Mouse (Mus musculus) hindbrain, postnatal 0 days (tissue): ENCODE measurements around the gene Olfr1493-ps1. TPM values are rescaled to one million over a fixed set of nuclear protein-coding genes. Genes with fewer than 3 reads are reported as not detected.

ENCODE experiments used
- ATAC-seq: fragments of 200-750 bp; cut with Nextera tagmentation; 2 replicates; pipeline ENCODE4 v1.8.0; 2017; ENCODE audit warnings: mild to moderate bottlenecking, moderate TSS enrichment, moderate library complexity
- DNase-seq: peaks from one replicate; pipeline ENCODE4 v3.0.0-alpha.2; 2015; ENCODE audit warnings: low spot score
- H3K27ac ChIP-seq: fragments of 300-500 bp; sonication (generic); 2 replicates; pipeline ENCODE4 v1.5.1; 2014; ENCODE audit warnings: mild to moderate bottlenecking
- H3K27me3 ChIP-seq: fragments of 300-500 bp; sonication (generic); 2 replicates; pipeline ENCODE4 v1.6.1; 2014; ENCODE audit warnings: low read length, mixed read lengths; ENCODE audit not compliant: insufficient read depth
- H3K36me3 ChIP-seq: fragments of 300-500 bp; sonication (generic); 2 replicates; pipeline ENCODE4 v1.6.1; 2014; ENCODE audit warnings: low read length, mixed read lengths; ENCODE audit not compliant: insufficient read depth
- H3K4me1 ChIP-seq: fragments of 300-500 bp; sonication (generic); 2 replicates; pipeline ENCODE4 v1.6.1; 2014; ENCODE audit warnings: antibody characterized with exemption, low read length, mixed read lengths; ENCODE audit not compliant: insufficient read depth
- H3K4me2 ChIP-seq: fragments of 300-500 bp; sonication (generic); 2 replicates; pipeline ENCODE4 v1.6.1; 2014; ENCODE audit warnings: low read depth, mild to moderate bottlenecking, low read length, moderate library complexity, mixed read lengths
- H3K4me3 ChIP-seq: fragments of 300-500 bp; sonication (generic); 2 replicates; pipeline ENCODE4 v1.5.1; 2014; ENCODE audit warnings: low read length
- H3K9ac ChIP-seq: fragments of 300-500 bp; sonication (generic); replicated peaks from 2 replicates; pipeline ENCODE4 v1.6.1; 2014; ENCODE audit warnings: mild to moderate bottlenecking, low read length, moderate library complexity, mixed read lengths
- H3K9me3 ChIP-seq: fragments of 300-500 bp; sonication (generic); 2 replicates; pipeline ENCODE4 v1.6.1; 2016; ENCODE audit warnings: low read length, mixed read lengths
- CTCF ChIP-seq: IDR thresholded peaks from 2 replicates; pipeline ENCODE4 v1.5.1; 2016; ENCODE audit warnings: antibody characterized with exemption, control low read depth, low read depth
- WGBS: fragments of 180-500 bp; shearing (Covaris S2); extraction: QIAGEN DNeasy Blood & Tissue Kit; methylation state at CpG from one replicate; pipeline ENCODE4 v1.1.7; 2014; 5-methylcytosine and 5-hydroxymethylcytosine counted together
- polyA plus RNA-seq: library from polyadenylated mRNA; unstranded; fragments of >200 nt; fragmentation: Nextera tagmentation; extraction: Ambion mirVana; gene quantifications from 2 replicates; pipeline ENCODE4 v1.2.1, GENCODE M21; 2015
- total RNA-seq: library from RNA; depleted of rRNA; stranded (reverse); fragments of >200 nt; gene quantifications from 2 replicates; pipeline ENCODE4 v1.2.3, GENCODE M21; 2014; rRNA removed

Olfr1493-ps1 gene
- not detected in 2 replicates for total RNA-seq
- not detected in 2 replicates for polyA plus RNA-seq

DNA sequence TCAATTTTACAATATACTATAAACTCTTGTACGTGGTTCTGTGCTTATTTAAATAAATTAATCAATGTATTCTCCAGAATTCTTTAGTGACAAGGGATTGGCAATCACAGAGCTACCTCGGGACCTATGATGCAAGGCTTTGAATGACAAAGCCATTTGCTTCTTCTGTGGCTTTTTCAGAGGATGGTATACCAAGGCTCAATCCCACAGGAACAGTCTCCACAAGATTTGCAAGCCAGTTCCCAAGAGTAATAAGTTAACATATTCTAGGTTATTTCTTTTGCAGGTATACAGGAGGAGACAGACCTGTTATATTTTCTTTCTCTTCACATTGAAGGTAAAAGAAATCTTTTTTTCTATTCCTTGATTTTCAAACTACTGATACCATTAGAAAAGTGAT, at the start of gene Olfr1493-ps1:
Olfr1493-ps1 (plus strand) TSS at position 301 of the 400 bp plus-strand sequence.
- WGBS = 60% methylated on average over 2 of the region's 2 CpGs

DNA sequence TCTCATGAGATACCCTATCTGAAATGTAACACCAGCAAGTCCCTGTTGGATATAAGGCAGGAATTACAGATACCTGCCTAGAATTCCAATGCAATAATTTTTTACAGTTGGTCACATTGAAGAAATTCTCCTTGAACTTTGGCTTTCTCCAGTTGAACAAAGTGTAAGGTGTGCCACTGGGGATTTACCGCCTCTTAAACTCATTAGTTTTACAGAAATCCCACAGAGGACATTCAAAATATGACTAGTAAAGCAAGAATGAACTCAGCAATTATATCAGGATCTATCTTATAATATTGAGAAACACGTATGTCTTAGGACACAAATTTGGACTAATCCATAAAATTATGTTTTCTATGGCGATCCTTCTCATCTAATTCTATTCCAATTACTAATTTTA, 26.1 kb upstream of the Olfr1493-ps1 start, which contains the start of gene Olfr1491:
Olfr1491 (plus strand) TSS at position 301 of the 400 bp plus-strand sequence.
- no peak within 1 kb of the TSS for H3K4me3 ChIP-seq
- no peaks in the 10 kb centered on the region for H3K4me1 ChIP-seq
- no peak for TF ChIP-seq CTCF
- 78% methylated on average over 3 of the region's 3 CpGs for WGBS
- no peak for ATAC-seq
- H3K9me3 ChIP-seq = no peaks in the 10 kb centered on the region
- H3K9ac ChIP-seq = no peak within 1 kb of the TSS
- no peaks in the 10 kb centered on the region for H3K27me3 ChIP-seq
- DNase-seq = no peak
- no peak within 1 kb of the TSS for H3K4me2 ChIP-seq
- no peaks in the 10 kb centered on the region for H3K36me3 ChIP-seq
- H3K27ac ChIP-seq = no peak within 1 kb of the TSS

More for the DNA sequence above, at the start of gene Olfr1493-ps1:
- DNase-seq (no peak), ATAC-seq (no peak)
- Histone ChIP-seq H3K4me1 (no peaks in the 10 kb centered on the region), H3K27ac (no peak within 1 kb of the TSS), H3K4me3 (no peak within 1 kb of the TSS), H3K36me3 (no peaks in the 10 kb centered on the region), H3K27me3 (no peaks in the 10 kb centered on the region), H3K4me2 (no peak within 1 kb of the TSS), H3K9ac (no peak within 1 kb of the TSS), H3K9me3 (no peaks in the 10 kb centered on the region)
- no peak for TF ChIP-seq CTCF

DNA sequence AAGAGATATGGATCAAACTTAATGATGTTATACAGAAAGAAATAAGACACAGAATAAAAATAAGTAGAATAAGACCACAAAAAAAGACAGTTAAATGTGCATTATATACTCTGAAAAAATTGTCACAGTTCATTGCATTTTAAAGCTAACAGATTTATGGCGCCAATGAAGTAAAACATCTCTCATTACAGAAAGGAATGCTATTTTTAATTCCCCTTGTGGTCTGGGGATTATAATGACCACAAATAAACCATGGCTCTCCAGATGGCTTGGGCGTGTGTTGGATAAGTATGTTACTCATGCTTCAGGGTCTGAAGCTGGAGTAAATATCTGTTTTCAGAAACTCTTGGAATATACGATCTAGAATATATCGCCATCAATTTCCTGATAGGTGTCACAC, 16.4 kb downstream of the Olfr1493-ps1 start, which contains the start of gene Olfr1494:
Olfr1494 (plus strand) TSS at position 301 of the 400 bp plus-strand sequence.
- no peaks in the 10 kb centered on the region for H3K4me1 ChIP-seq
- no peak for DNase-seq
- H3K27me3 ChIP-seq = no peaks in the 10 kb centered on the region
- H3K4me3 ChIP-seq = no peak within 1 kb of the TSS
- H3K9ac ChIP-seq = no peak within 1 kb of the TSS
- H3K27ac ChIP-seq = no peak within 1 kb of the TSS
- H3K4me2 ChIP-seq = no peak within 1 kb of the TSS
- TF ChIP-seq CTCF = no peak
- no peaks in the 10 kb centered on the region for H3K36me3 ChIP-seq
- H3K9me3 ChIP-seq = no peaks in the 10 kb centered on the region
- ATAC-seq = no peak
- 93% methylated on average over 4 of the region's 4 CpGs for WGBS

DNA sequence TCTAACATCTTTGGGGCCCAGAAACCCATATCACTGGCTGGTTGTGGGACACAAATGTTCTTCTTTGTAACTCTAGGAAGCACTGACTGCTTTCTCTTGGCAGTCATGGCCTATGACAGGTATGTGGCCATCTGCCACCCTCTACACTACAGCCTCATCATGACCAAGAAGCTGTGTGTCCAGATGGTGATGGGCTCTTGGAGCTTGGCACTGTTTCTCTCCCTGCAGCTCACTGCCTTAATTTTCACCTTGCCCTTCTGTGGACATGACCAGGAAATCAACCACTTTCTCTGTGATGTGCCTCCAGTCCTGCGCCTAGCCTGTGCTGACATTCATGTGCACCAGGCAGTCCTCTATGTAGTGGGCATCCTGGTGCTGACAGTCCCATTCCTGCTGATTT, 26.3 kb downstream of the Olfr1493-ps1 start:
- Histone ChIP-seq H3K36me3 (no peaks in the 10 kb centered on the region), H3K27ac (no peak overlapping the region), H3K9ac (no peak overlapping the region), H3K4me3 (no peak overlapping the region), H3K4me2 (no peak overlapping the region), H3K27me3 (no peaks in the 10 kb centered on the region), H3K4me1 (no peaks in the 10 kb centered on the region), H3K9me3 (no peaks in the 10 kb centered on the region)
- ATAC-seq (peak; percentile 38; the same call in 1 of the 2 replicates), DNase-seq (peak; percentile 1)
- WGBS = 90% methylated on average over 1 of the region's 1 CpGs
- no peak for TF ChIP-seq CTCF

DNA sequence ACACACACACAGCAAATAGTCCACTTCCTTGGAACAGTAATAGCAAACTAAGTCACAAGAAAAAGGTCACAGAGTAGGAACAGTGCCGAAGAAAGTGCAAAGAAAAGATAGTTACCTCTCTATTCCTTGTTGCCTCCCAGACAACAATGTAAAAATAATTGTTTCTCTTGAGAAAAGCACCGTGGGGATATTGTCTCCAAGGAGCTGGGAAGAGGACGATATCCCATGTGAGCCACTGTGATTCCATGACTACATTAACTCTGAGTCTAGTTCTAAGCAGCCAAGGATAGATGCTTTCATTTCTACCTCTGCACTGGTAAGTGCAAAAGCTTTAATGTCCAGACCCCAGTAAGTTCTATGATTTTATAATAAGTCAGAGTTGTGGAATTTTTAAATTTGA, 41.2 kb downstream of the Olfr1493-ps1 start, which contains the start of gene Olfr1495:
Olfr1495 (plus strand) TSS at position 301 of the 400 bp plus-strand sequence.
- H3K4me1 ChIP-seq = no peaks in the 10 kb centered on the region
- no peak within 1 kb of the TSS for H3K4me3 ChIP-seq
- WGBS = 81% methylated on average over 3 of the region's 3 CpGs
- H3K9me3 ChIP-seq = no peaks in the 10 kb centered on the region
- no peaks in the 10 kb centered on the region for H3K27me3 ChIP-seq
- DNase-seq (no peak), ATAC-seq (no peak)
- no peaks in the 10 kb centered on the region for H3K36me3 ChIP-seq
- no peak within 1 kb of the TSS for H3K9ac ChIP-seq
- H3K27ac ChIP-seq = no peak within 1 kb of the TSS
- no peak within 1 kb of the TSS for H3K4me2 ChIP-seq
- no peak for TF ChIP-seq CTCF

DNA sequence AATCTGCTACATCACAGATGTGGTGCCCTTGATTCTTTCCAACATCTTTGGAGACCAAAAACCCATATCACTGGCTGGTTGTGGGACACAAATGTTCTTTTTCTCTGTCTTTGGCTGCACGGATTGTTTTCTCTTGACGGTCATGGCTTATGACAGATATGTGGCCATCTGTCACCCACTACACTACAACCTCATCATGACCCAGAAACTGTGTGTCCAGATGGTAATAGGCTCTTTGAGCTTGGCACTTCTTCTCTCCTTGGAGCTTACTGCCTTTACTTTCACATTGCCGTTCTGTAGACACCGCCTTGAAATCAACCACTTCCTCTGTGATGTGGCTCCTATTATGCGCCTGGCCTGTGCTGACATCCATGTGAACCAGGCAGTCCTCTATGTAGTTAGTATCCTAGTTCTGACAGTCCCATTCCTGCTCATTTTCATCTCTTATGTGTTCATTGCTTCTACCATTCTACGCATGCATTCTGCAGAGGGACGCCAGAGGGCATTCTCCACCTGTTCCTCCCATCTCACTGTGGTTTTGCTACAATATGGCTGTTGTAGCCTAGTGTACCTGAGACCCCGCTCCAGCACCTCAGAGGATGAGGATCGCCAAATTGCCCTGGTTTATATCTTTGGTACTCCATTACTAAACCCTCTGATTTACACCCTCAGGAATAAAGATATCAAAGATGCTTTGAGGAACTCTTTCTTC, 45.6 kb downstream of the Olfr1493-ps1 start:
- no peak overlapping the region for H3K4me2 ChIP-seq
- no peaks in the 10 kb centered on the region for H3K36me3 ChIP-seq
- H3K9me3 ChIP-seq = no peaks in the 10 kb centered on the region
- 91% methylated on average over 9 of the region's 9 CpGs for WGBS
- no peak for ATAC-seq
- no peak overlapping the region for H3K9ac ChIP-seq
- no peak for TF ChIP-seq CTCF
- no peaks in the 10 kb centered on the region for H3K27me3 ChIP-seq
- DNase-seq = no peak
- no peak overlapping the region for H3K27ac ChIP-seq
- H3K4me3 ChIP-seq = no peak overlapping the region
- no peaks in the 10 kb centered on the region for H3K4me1 ChIP-seq

DNA sequence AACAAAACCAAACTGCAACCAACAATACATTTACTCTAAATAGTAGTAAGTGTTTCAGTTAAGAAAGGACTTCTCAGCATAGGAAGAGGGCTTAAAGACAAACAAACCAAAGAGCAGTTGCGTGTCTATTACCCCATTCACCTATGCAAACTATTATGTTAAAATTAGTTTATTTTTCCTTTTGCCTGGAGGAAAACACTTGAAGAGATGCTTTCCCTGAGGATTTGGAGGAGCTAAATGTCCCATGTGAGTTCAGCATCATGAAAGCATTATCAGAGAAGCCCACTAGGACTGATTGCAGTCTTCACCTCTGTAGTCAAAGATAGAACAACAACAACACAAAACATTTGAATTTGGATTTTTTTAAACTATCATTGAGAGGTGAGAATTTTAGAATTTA, 54.5 kb downstream of the Olfr1493-ps1 start, which contains the start of gene Olfr1496:
Olfr1496 (plus strand) TSS at position 301 of the 400 bp plus-strand sequence.
- Histone ChIP-seq H3K27ac (no peak within 1 kb of the TSS), H3K4me2 (no peak within 1 kb of the TSS), H3K27me3 (no peaks in the 10 kb centered on the region), H3K4me1 (no peaks in the 10 kb centered on the region), H3K9ac (no peak within 1 kb of the TSS), H3K9me3 (no peaks in the 10 kb centered on the region), H3K36me3 (no peaks in the 10 kb centered on the region), H3K4me3 (no peak within 1 kb of the TSS)
- ATAC-seq = no peak
- no peak for TF ChIP-seq CTCF
- WGBS = 87% methylated on average over 1 of the region's 1 CpGs
- DNase-seq = no peak

Other genes starting within 250 kb of the Olfr1493-ps1 start
- gene Olfr1475, start 243.1 kb upstream of the Olfr1493-ps1 start, total RNA-seq = not detected in 2 replicates
- not detected in 2 replicates for gene Olfr1475, start 243.1 kb upstream of the Olfr1493-ps1 start, polyA plus RNA-seq
- not detected in 2 replicates for gene Olfr1477, start 222.7 kb upstream of the Olfr1493-ps1 start, total RNA-seq
- not detected in 2 replicates for gene Olfr1477, start 222.7 kb upstream of the Olfr1493-ps1 start, polyA plus RNA-seq
- not detected in 2 replicates for gene Olfr1480, start 195.4 kb upstream of the Olfr1493-ps1 start, total RNA-seq
- gene Olfr1480, start 195.4 kb upstream of the Olfr1493-ps1 start, polyA plus RNA-seq = not detected in 2 replicates
- not detected in 2 replicates for gene Olfr1484, start 139.8 kb upstream of the Olfr1493-ps1 start, total RNA-seq
- not detected in 2 replicates for gene Olfr1484, start 139.8 kb upstream of the Olfr1493-ps1 start, polyA plus RNA-seq
- gene Olfr1487, start 105.9 kb upstream of the Olfr1493-ps1 start, total RNA-seq = not detected in 2 replicates
- not detected in 2 replicates for gene Olfr1487, start 105.9 kb upstream of the Olfr1493-ps1 start, polyA plus RNA-seq
- not detected in 2 replicates for gene Olfr1489, start 91.7 kb upstream of the Olfr1493-ps1 start, total RNA-seq
- not detected in 2 replicates for gene Olfr1489, start 91.7 kb upstream of the Olfr1493-ps1 start, polyA plus RNA-seq
- gene Olfr1490, start 72.2 kb upstream of the Olfr1493-ps1 start, total RNA-seq = not detected in 2 replicates
- gene Olfr1490, start 72.2 kb upstream of the Olfr1493-ps1 start, polyA plus RNA-seq = not detected in 2 replicates
- not detected in 2 replicates for gene Olfr1491, start 26.0 kb upstream of the Olfr1493-ps1 start, total RNA-seq
- not detected in 2 replicates for gene Olfr1491, start 26.0 kb upstream of the Olfr1493-ps1 start, polyA plus RNA-seq
- gene Olfr1494, start 16.4 kb downstream of the Olfr1493-ps1 start, total RNA-seq = not detected in 2 replicates
- gene Olfr1494, start 16.4 kb downstream of the Olfr1493-ps1 start, polyA plus RNA-seq = not detected in 2 replicates
- gene Olfr1495, start 41.3 kb downstream of the Olfr1493-ps1 start, total RNA-seq = not detected in 2 replicates
- not detected in 2 replicates for gene Olfr1495, start 41.3 kb downstream of the Olfr1493-ps1 start, polyA plus RNA-seq
- not detected in 2 replicates for gene Olfr1496, start 54.6 kb downstream of the Olfr1493-ps1 start, total RNA-seq
- gene Olfr1496, start 54.6 kb downstream of the Olfr1493-ps1 start, polyA plus RNA-seq = not detected in 2 replicates
- not detected in 2 replicates for gene Olfr1497, start 74.9 kb downstream of the Olfr1493-ps1 start, total RNA-seq
- gene Olfr1497, start 74.9 kb downstream of the Olfr1493-ps1 start, polyA plus RNA-seq = not detected in 2 replicates
- gene Olfr1499, start 96.2 kb downstream of the Olfr1493-ps1 start, total RNA-seq = not detected in 2 replicates
- gene Olfr1499, start 96.2 kb downstream of the Olfr1493-ps1 start, polyA plus RNA-seq = not detected in 2 replicates
- not detected in 2 replicates for gene Olfr1500, start 107.2 kb downstream of the Olfr1493-ps1 start, total RNA-seq
- gene Olfr1500, start 107.2 kb downstream of the Olfr1493-ps1 start, polyA plus RNA-seq = not detected in 2 replicates
- not detected in 2 replicates for gene Olfr1501, start 127.4 kb downstream of the Olfr1493-ps1 start, total RNA-seq
- not detected in 2 replicates for gene Olfr1501, start 127.4 kb downstream of the Olfr1493-ps1 start, polyA plus RNA-seq
- gene Olfr1502, start 138.5 kb downstream of the Olfr1493-ps1 start, total RNA-seq = not detected in 2 replicates
- not detected in 2 replicates for gene Olfr1502, start 138.5 kb downstream of the Olfr1493-ps1 start, polyA plus RNA-seq
- not detected in 2 replicates for gene Olfr1504, start 174.7 kb downstream of the Olfr1493-ps1 start, total RNA-seq
- gene Olfr1504, start 174.7 kb downstream of the Olfr1493-ps1 start, polyA plus RNA-seq = not detected in 2 replicates
- not detected in 2 replicates for gene Olfr1505, start 190.3 kb downstream of the Olfr1493-ps1 start, total RNA-seq
- not detected in 2 replicates for gene Olfr1505, start 190.3 kb downstream of the Olfr1493-ps1 start, polyA plus RNA-seq